ENCODE assay signal across 10 mouse cellular contexts in the genomic region with DNA sequence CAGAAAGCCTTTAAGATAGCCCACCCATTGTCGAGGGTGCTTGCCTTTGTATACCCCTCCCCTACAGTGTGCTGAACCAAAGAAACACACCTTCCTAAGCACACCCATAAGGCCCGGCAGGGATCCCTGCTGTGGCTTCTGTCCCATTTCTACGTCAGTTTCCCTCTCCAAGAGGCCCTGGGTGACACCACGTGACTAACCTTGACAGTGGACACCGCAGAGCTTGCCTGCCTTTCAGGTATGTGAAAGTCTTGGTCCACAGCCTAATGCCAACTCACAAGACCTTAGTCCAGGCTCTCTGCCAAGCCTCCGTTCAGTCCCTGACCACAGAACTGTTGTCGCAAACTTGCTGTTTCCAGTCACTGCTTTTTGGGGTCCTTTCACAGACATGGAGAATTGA. TPM values are rescaled to one million over a fixed set of nuclear protein-coding genes. Genes with fewer than 3 reads are reported as not detected.
DNase-seq lines count a peak whose midpoint lies in the region; ATAC-seq and TF ChIP-seq lines count a peak whose summit lies in the region.
"Had no signal": no experiment of that assay in that cellular context is flagged by ENCODE, and none has a peak within 500 bp of the region (broad histone marks: within the 10 kb centered on the region; RNA-seq: fewer than 3 reads in every experiment).

No protein-coding gene starts in this region.

- intact Hi-C loops in left cerebral cortex, postnatal 4 days (cut with DNase I), result no loop called here
- intact Hi-C loops in left cerebral cortex, adult 2 months (cut with DNase I), result no loop called here

- no peaks in the 10 kb centered on the region for H3K36me3 ChIP-seq in intestine, postnatal 0 days (ENCODE audit: control insufficient read depth, insufficient read depth)
- no peaks in the 10 kb centered on the region for H3K36me3 ChIP-seq in lung, embryonic 14.5 days (ENCODE audit: insufficient read depth)
- H3K36me3 ChIP-seq: limb, embryonic 12.5 days had no signal

- peak; percentile 78 for DNase-seq in 416B (ENCODE audit: low read depth)
- peak; percentile 20 for DNase-seq in lung, embryonic 14.5 days
- DNase-seq in right cerebral cortex, postnatal 4 days, result no peak
- DNase-seq in left cerebral cortex, postnatal 4 days, result no peak
- DNase-seq in left cerebral cortex, adult 2 months (ENCODE audit: extremely low spot score in 1 of 2, low spot score in 2 of 2), result no peak

- TF ChIP-seq CTCF in bone marrow, adult 2 months (IDR thresholded peaks at IDR 0.05; ENCODE audit: control insufficient read depth, insufficient read depth, low read length), result no peak
- no peak for TF ChIP-seq CTCF in intestine, postnatal 0 days (IDR thresholded peaks at IDR 0.05; ENCODE audit: low read depth)
- no peak for TF ChIP-seq CTCF in lung, embryonic 14.5 days (IDR thresholded peaks at IDR 0.05; ENCODE audit: low read depth)
- no peak for TF ChIP-seq CTCF in left cerebral cortex, adult 2 months (IDR thresholded peaks at IDR 0.05)

- H3K27ac ChIP-seq in bone marrow, adult 2 months (ENCODE audit: control insufficient read depth, insufficient read depth, low read depth, low read length, poor library complexity), result peak overlapping the region; percentile 76
- H3K27ac ChIP-seq in intestine, postnatal 0 days (ENCODE audit: low read depth, low read length), result no peak overlapping the region
- no peak overlapping the region for H3K27ac ChIP-seq in lung, embryonic 14.5 days (ENCODE audit: low read depth)
- H3K27ac ChIP-seq in left cerebral cortex, adult 2 months, result no peak overlapping the region
- H3K27ac ChIP-seq: limb, embryonic 12.5 days had no signal

- 12% methylated on average over 7 of the region's 7 CpGs for WGBS in bone marrow, adult 2 months
- WGBS in intestine, postnatal 0 days, result 48% methylated on average over 7 of the region's 7 CpGs
- 45% methylated on average over 7 of the region's 7 CpGs for WGBS in lung, embryonic 14.5 days

- peak; percentile 60; the same call in 1 of the 2 replicates for ATAC-seq in intestine, postnatal 0 days
- peak; percentile 71; the same call in 1 of the 2 replicates for ATAC-seq in lung, embryonic 14.5 days (ENCODE audit: insufficient read depth)
- ATAC-seq in inflammation-experienced regulatory T-cells, adult 6 months, result no peak

- H3K4me3 ChIP-seq in bone marrow, adult 2 months (replicated peaks; ENCODE audit: control insufficient read depth, low read depth, low read length), result no peak overlapping the region
- no peak overlapping the region for H3K4me3 ChIP-seq in intestine, postnatal 0 days (ENCODE audit: low read depth, low read length)
- H3K4me3 ChIP-seq in lung, embryonic 14.5 days (ENCODE audit: low read depth, low read length), result no peak overlapping the region
- H3K4me3 ChIP-seq in left cerebral cortex, adult 2 months, result no peak overlapping the region
- H3K4me3 ChIP-seq: limb, embryonic 12.5 days had no signal

- TF ChIP-seq POLR2A in bone marrow, adult 2 months (IDR thresholded peaks at IDR 0.05; ENCODE audit: borderline replicate concordance, control insufficient read depth, low read depth, low read length), result no peak

- no peak overlapping the region for H3K4me2 ChIP-seq in intestine, postnatal 0 days (replicated peaks; ENCODE audit: low read depth)
- no peak overlapping the region for H3K4me2 ChIP-seq in lung, embryonic 14.5 days
- H3K4me2 ChIP-seq: limb, embryonic 12.5 days had no signal

- no peaks in the 10 kb centered on the region for H3K27me3 ChIP-seq in intestine, postnatal 0 days (replicated peaks; ENCODE audit: control insufficient read depth, insufficient read depth, low read length)
- H3K27me3 ChIP-seq in lung, embryonic 14.5 days (ENCODE audit: insufficient read depth, low read length), result no peaks in the 10 kb centered on the region
- H3K27me3 ChIP-seq: limb, embryonic 12.5 days had no signal

- H3K4me1 ChIP-seq in bone marrow, adult 2 months (ENCODE audit: control insufficient read depth, insufficient read depth, low read length), result peaks cover 2% of the 10 kb centered on the region; the same call in 1 of the 2 replicates
- H3K4me1 ChIP-seq in intestine, postnatal 0 days (replicated peaks; ENCODE audit: control insufficient read depth, insufficient read depth, low read length), result no peaks in the 10 kb centered on the region
- no peaks in the 10 kb centered on the region for H3K4me1 ChIP-seq in lung, embryonic 14.5 days (ENCODE audit: insufficient read depth)
- H3K4me1 ChIP-seq: limb, embryonic 12.5 days had no signal

- H3K9me3 ChIP-seq in intestine, postnatal 0 days (ENCODE audit: control insufficient read depth), result no peaks in the 10 kb centered on the region
- no peaks in the 10 kb centered on the region for H3K9me3 ChIP-seq in lung, embryonic 14.5 days (ENCODE audit: low read depth, low read length)
- H3K9me3 ChIP-seq: limb, embryonic 12.5 days had no signal

- H3K9ac ChIP-seq in intestine, postnatal 0 days (ENCODE audit: low read depth, low read length), result no peak overlapping the region
- no peak overlapping the region for H3K9ac ChIP-seq in lung, embryonic 14.5 days
- H3K9ac ChIP-seq: limb, embryonic 12.5 days had no signal

RNA-seq across cellular contexts. Expression of gene Samd7, which starts 20.1 kb away (rescaled TPM):
- not detected in 2 replicates for polyA plus RNA-seq in bone marrow, adult 2 months (2011; ENCODE audit: insufficient read depth, insufficient read length, low replicate concordance, missing spikeins)
- not detected in 2 replicates for polyA plus RNA-seq in intestine, postnatal 0 days (2015; fragmentation: Nextera tagmentation; extraction: Ambion mirVana)
- not detected in 2 replicates for polyA plus RNA-seq in lung, embryonic 14.5 days (2014; fragmentation: Nextera tagmentation; extraction: Ambion mirVana)
- total RNA-seq in left cerebral cortex, postnatal 4 days (2021), result under 1 TPM in 1 of 2 experiments, not detected in 1; 0.22 TPM
- polyA plus RNA-seq in inflammation-experienced regulatory T-cells, adult 6 months (2017; shearing (Covaris generic)), result not detected
- not detected for total RNA-seq in left cerebral cortex, adult 2 months (2021)
- polyA plus RNA-seq: embryonic facial prominence, embryonic 14.5 days; limb, embryonic 12.5 days had no signal

RNA-seq across cellular contexts. Expression of gene Sec62, which starts 26.5 kb away (rescaled TPM):
- polyA plus RNA-seq in bone marrow, adult 2 months (2011; ENCODE audit: insufficient read depth, insufficient read length, low replicate concordance, missing spikeins), result 60.8 and 65.8 TPM in 2 replicates
- polyA plus RNA-seq in intestine, postnatal 0 days (2015; fragmentation: Nextera tagmentation; extraction: Ambion mirVana), result 111 TPM in 2 replicates
- 76.4 and 94.7 TPM in 2 replicates for polyA plus RNA-seq in lung, embryonic 14.5 days (2014; fragmentation: Nextera tagmentation; extraction: Ambion mirVana)
- total RNA-seq in left cerebral cortex, postnatal 4 days (2021), result 10 to 100 TPM; 68.5 to 68.7 TPM
- polyA plus RNA-seq in inflammation-experienced regulatory T-cells, adult 6 months (2017; shearing (Covaris generic)), result 100 to 1,000 TPM in 1 of 3 experiments, 10 to 100 TPM in 2; 62.0 to 106 (median 82.2) TPM
- 100 to 1,000 TPM; 102 to 110 TPM for total RNA-seq in left cerebral cortex, adult 2 months (2021)

Comparison
In these comparisons a context has a peak if more than half of its experiments do, and no peak if none do; other contexts are left out.
1. DNase-seq: peak in 416B (single experiment) and lung, embryonic 14.5 days (single experiment); none in right cerebral cortex, postnatal 4 days (single experiment), left cerebral cortex, postnatal 4 days (single experiment) and left cerebral cortex, adult 2 months (0 of 2).